Mouse (Mus musculus): ENCODE measurements around the gene Prss36. TPM values are rescaled to one million over a fixed set of nuclear protein-coding genes. Genes with fewer than 3 reads are reported as not detected.
A peak's percentile ranks its signal among the peaks of the same experiment; 100 is the strongest.
"Not testable (repeated sequence)": the region's sequence is repeated elsewhere in the genome, so short reads cannot be mapped to it uniquely, and the experiment has no call there.

The Prss36 gene
- polyA plus RNA-seq, 1 experiment from 2014 or later = 10.0 TPM

GRCm38 (mm10) chr7:127901772-127902171, 44.8 kb downstream of the Prss36 start:
- Histone ChIP-seq H3K27me3 (replicated peaks; ENCODE audit: insufficient read depth, low read length) (no peaks in the 10 kb centered on the region), H3K4me1 (ENCODE audit: insufficient read depth, low read depth, low read length) (0 out of 2 replicates have a peak, but pooled peaks cover 3% of the 10 kb centered on the region), H3K4me3 (ENCODE audit: low read depth, low read length) (no peak overlapping the region), H3K9me3 (ENCODE audit: low read length) (no peaks in the 10 kb centered on the region), H3K36me3 (ENCODE audit: insufficient read depth, low read length) (no peaks in the 10 kb centered on the region), H3K27ac (ENCODE audit: low read length) (no peak overlapping the region), H3K9ac (replicated peaks; ENCODE audit: low read depth) (no peak overlapping the region), H3K4me2 (replicated peaks; ENCODE audit: low read depth, low read length) (no peak overlapping the region)
- WGBS = 73% methylated on average over 2 of the region's 2 CpGs
- TF ChIP-seq CTCF (IDR thresholded peaks at IDR 0.05) (no peak), EP300 (IDR thresholded peaks at IDR 0.05) (no peak)
- ATAC-seq (no peak), DNase-seq (ENCODE audit: low spot score) (no peak)

DNA sequence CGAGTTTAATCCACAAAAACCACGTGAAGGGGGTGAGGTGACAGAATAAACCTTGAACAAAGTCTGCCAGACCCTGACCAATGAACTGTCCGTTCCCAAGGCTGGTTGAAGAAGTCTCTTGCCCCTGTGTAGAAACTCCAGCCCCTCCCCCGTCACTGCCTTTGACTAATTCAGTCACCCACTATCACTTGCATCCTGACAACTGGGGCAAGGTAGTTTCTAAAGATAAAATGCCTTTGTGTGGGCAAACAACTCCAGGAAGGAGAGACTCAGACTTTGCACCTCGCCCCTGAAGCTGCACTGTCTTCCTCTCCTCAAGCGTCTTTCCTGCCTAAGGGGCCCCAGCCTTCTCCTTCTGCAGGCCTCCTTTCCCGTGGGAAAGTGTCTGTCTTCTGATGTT, 46.5 kb downstream of the Prss36 start:
- no peak for DNase-seq (ENCODE audit: low spot score)

DNA sequence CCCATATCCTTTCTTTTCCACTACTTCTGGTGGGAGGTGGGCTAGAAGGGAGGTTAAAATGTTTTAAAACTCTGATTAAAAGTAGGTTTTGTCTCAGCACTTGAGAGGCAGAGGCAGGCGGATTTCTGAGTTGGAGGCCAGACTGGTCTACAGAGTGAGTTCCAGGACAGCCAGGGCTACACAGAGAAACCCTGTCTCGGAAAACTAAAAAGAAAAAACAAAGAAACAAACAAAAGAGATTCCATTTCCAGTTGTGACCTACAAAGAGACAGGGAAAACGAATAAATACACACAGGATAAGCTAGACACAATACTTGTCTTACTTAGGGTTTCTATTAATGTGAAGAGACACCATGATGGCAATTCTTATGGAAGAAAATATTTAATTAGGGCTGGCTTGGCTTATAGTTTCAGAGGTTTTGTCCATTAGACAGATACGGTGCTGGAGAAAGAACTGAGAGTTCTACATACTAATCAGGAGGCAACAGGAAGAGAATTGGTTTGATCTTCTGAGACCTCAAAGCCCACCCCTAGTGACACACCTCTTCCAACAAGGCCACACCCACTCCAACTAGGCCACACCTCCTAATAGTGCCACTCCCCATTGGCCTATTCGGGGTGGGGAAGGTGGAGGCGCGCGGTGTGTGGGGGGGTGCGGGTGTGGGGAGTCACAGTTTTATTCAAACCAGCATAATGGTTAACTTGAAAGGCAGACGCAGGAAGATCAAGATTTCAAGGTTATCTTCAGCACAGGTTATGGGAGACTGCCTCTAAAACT, 48.2 kb downstream of the Prss36 start:
- peaks cover 6% of the 10 kb centered on the region; the same call in 1 of the 2 replicates for H3K4me1 ChIP-seq (ENCODE audit: insufficient read depth, low read depth, low read length)
- no peak overlapping the region for H3K9ac ChIP-seq (replicated peaks; ENCODE audit: low read depth)
- WGBS = 38% methylated on average over 10 of the region's 10 CpGs
- no peaks in the 10 kb centered on the region for H3K36me3 ChIP-seq (ENCODE audit: insufficient read depth, low read length)
- DNase-seq (ENCODE audit: low spot score) (no peak), ATAC-seq (no peak)
- H3K27ac ChIP-seq (ENCODE audit: low read length) = no peak overlapping the region
- no peak overlapping the region for H3K4me2 ChIP-seq (replicated peaks; ENCODE audit: low read depth, low read length)
- TF ChIP-seq CTCF (IDR thresholded peaks at IDR 0.05) (no peak), EP300 (IDR thresholded peaks at IDR 0.05) (no peak)
- no peaks in the 10 kb centered on the region for H3K27me3 ChIP-seq (replicated peaks; ENCODE audit: insufficient read depth, low read length)
- H3K4me3 ChIP-seq (ENCODE audit: low read depth, low read length) = no peak overlapping the region
- H3K9me3 ChIP-seq (ENCODE audit: low read length) = no peaks in the 10 kb centered on the region

More for the DNA sequence above, 46.5 kb downstream of the Prss36 start:
- Histone ChIP-seq H3K27me3 (replicated peaks; ENCODE audit: insufficient read depth, low read length) (no peaks in the 10 kb centered on the region), H3K9me3 (ENCODE audit: low read length) (no peaks in the 10 kb centered on the region), H3K27ac (ENCODE audit: low read length) (no peak overlapping the region), H3K9ac (replicated peaks; ENCODE audit: low read depth) (no peak overlapping the region), H3K4me1 (ENCODE audit: insufficient read depth, low read depth, low read length) (0 out of 2 replicates have a peak, but pooled peaks cover 3% of the 10 kb centered on the region), H3K36me3 (ENCODE audit: insufficient read depth, low read length) (no peaks in the 10 kb centered on the region), H3K4me2 (replicated peaks; ENCODE audit: low read depth, low read length) (no peak overlapping the region), H3K4me3 (ENCODE audit: low read depth, low read length) (no peak overlapping the region)
- ATAC-seq = no peak
- TF ChIP-seq CTCF (IDR thresholded peaks at IDR 0.05) = no peak
- no peak for TF ChIP-seq EP300 (IDR thresholded peaks at IDR 0.05)
- 16% methylated on average over 7 of the region's 7 CpGs for WGBS

DNA sequence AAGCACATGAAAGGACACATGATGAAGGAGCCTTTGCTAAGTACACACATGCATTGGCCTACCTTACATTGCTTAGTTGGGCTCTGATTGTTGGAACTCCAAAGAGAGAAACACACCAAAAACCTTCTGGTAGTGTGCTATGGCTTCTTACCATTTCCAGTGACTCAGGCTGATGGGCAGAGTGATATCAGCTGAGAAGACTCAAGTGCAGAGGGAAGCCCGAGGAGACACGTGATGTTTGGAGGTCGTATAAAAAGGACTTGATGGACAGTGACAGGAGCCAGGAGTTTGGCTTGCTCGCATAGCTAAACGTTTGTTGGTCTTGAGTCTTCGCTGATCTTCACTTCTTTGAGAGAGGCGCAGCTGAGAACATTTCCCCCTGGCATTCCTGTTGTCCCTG, 49.0 kb downstream of the Prss36 start:
- Histone ChIP-seq H3K4me2 (replicated peaks; ENCODE audit: low read depth, low read length) (no peak overlapping the region), H3K27me3 (replicated peaks; ENCODE audit: insufficient read depth, low read length) (no peaks in the 10 kb centered on the region), H3K9ac (replicated peaks; ENCODE audit: low read depth) (no peak overlapping the region), H3K36me3 (ENCODE audit: insufficient read depth, low read length) (no peaks in the 10 kb centered on the region), H3K27ac (ENCODE audit: low read length) (no peak overlapping the region), H3K4me1 (ENCODE audit: insufficient read depth, low read depth, low read length) (peaks cover 6% of the 10 kb centered on the region; the same call in 1 of the 2 replicates), H3K4me3 (ENCODE audit: low read depth, low read length) (no peak overlapping the region), H3K9me3 (ENCODE audit: low read length) (no peaks in the 10 kb centered on the region)
- ATAC-seq (no peak), DNase-seq (ENCODE audit: low spot score) (no peak)
- TF ChIP-seq EP300 (IDR thresholded peaks at IDR 0.05) (no peak), CTCF (IDR thresholded peaks at IDR 0.05) (no peak)
- WGBS = 90% methylated on average over 7 of the region's 7 CpGs

- ATAC-seq (no peak), DNase-seq (ENCODE audit: low spot score) (peak; percentile 61)
- Histone ChIP-seq H3K27me3 (replicated peaks; ENCODE audit: insufficient read depth, low read length) (no peaks in the 10 kb centered on the region), H3K4me1 (ENCODE audit: insufficient read depth, low read depth, low read length) (peaks cover 6% of the 10 kb centered on the region; the same call in 1 of the 2 replicates), H3K4me3 (ENCODE audit: low read depth, low read length) (no peak overlapping the region), H3K27ac (ENCODE audit: low read length) (no peak overlapping the region), H3K9me3 (ENCODE audit: low read length) (no peaks in the 10 kb centered on the region), H3K9ac (replicated peaks; ENCODE audit: low read depth) (no peak overlapping the region), H3K4me2 (replicated peaks; ENCODE audit: low read depth, low read length) (no peak overlapping the region), H3K36me3 (ENCODE audit: insufficient read depth, low read length) (no peaks in the 10 kb centered on the region)
- TF ChIP-seq EP300 (IDR thresholded peaks at IDR 0.05) (no peak), CTCF (IDR thresholded peaks at IDR 0.05) (peak; percentile 75)
- 62% methylated on average over 13 of the region's 13 CpGs for WGBS
Observed at GRCm38 (mm10) chr7:127896384-127896783, 50.1 kb downstream of the Prss36 start.

DNA sequence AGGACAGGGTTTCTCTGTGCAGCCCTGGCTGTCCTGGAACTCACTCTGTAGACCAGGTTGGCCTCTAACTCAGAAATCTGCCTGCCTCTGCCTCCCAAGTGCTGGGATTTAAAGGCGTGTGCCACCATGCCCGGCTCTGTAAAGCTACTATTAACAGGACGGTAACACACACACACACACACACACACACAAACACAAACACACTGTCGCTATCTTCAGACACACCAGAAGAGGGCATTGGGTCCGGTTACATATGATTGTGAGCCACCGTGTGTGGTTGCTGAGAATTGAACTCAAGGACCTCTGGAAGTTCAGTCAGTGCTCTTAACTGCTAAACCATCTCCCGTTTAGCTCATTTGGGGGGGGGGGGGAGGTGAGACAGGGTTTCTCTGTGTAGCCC, 50.6 kb downstream of the Prss36 start:
- H3K4me2 ChIP-seq (replicated peaks; ENCODE audit: low read depth, low read length) = peak overlapping the region; percentile 76; the same call in 1 of the 2 replicates

More for the DNA sequence above, 50.6 kb downstream of the Prss36 start:
- not testable (repeated sequence) for H3K27ac ChIP-seq (ENCODE audit: low read length); H3K9ac ChIP-seq (replicated peaks; ENCODE audit: low read depth); ATAC-seq; H3K4me3 ChIP-seq (ENCODE audit: low read depth, low read length); H3K27me3 ChIP-seq (replicated peaks; ENCODE audit: insufficient read depth, low read length); H3K4me1 ChIP-seq (ENCODE audit: insufficient read depth, low read depth, low read length); H3K9me3 ChIP-seq (ENCODE audit: low read length); H3K36me3 ChIP-seq (ENCODE audit: insufficient read depth, low read length); DNase-seq (ENCODE audit: low spot score)
- 65% methylated on average over 7 of the region's 7 CpGs for WGBS
